Mouse (Mus musculus): ENCODE measurements around the gene H2al1k. TPM values are rescaled to one million over a fixed set of nuclear protein-coding genes. Genes with fewer than 3 reads are reported as not detected.
"Not testable (repeated sequence)": the region's sequence is repeated elsewhere in the genome, so short reads cannot be mapped to it uniquely, and the experiment has no call there.

The H2al1k gene
- total RNA-seq (2021), result not detected
- long read RNA-seq, experiment 1, result 0 reads
- long read RNA-seq, experiment 2, result 0 reads

DNA sequence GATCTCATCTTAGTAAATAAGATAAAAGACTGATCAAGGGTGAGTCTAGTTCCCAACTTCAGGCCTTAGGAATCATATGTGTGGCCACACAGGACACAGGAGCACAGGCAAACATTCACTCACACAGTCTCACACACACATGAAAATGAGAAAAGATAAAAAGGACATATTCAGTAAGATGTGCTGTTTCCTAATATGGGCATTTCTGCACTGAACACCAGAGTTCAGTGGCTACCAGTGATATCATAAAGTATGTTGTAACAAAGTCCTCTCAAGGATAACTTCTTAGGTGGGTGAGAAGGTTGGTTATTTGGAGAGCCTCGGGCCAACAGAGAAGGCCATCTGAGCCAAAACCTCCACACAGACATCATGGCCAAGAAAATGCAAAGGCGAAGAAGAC lies at the start of gene H2al1k:
Gene H2al1k, plus strand, starts transcription at position 301 of the 400 bp plus-strand sequence.
- DNase-seq (ENCODE audit: low spot score), result not testable (repeated sequence)

DNA sequence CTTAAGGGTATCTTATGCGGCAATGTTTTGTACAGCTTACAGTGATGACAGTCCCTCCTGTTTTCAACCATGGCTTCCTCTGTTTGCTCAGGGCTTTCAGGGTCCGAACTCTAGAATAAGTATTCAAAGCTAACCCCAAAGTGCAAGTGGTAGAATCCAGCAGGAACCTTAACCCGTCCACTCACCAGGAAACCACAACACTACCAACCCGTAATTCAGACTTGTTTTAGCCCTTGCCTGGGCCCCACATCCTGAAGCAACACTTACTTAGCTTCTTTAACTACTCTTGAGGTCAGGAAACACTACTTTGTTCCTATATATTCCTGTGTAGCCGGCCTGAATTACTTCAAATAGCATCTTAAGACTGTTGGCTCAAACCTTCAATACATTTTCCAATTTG lies 47.6 kb upstream of the H2al1k start:
- no peak for DNase-seq (ENCODE audit: low spot score)

DNA sequence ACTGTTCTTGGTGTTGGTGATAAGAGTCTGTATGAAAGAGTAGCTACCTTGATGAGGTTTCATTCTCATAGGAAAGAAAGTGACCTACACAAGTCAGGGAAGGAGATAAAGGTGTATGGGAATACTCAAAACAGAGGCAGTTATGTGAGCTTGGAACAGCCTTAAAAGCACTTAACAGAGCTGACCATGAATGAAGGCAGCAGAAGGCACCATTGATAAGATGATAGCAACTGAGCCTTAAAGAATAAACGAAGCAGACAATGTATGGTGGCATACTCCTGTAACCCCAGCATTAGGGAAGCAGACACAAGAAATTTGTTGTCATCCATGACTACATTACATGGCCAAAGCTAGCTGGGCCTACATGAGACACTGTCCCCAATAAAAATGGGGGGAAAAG lies 47.0 kb upstream of the H2al1k start:
- no peak for DNase-seq (ENCODE audit: low spot score)

- DNase-seq (ENCODE audit: low spot score), result not testable (repeated sequence)
Measured at GRCm38 (mm10) chrX:9316457-9316856, 34.0 kb upstream of the H2al1k start.

- not testable (repeated sequence) for DNase-seq (ENCODE audit: low spot score)
Measured at GRCm38 (mm10) chrX:9327954-9328353, 22.5 kb upstream of the H2al1k start.

- peak; percentile 12 for DNase-seq (ENCODE audit: low spot score)
Measured at GRCm38 (mm10) chrX:9332366-9332962, 18.0 kb upstream of the H2al1k start.

- DNase-seq (ENCODE audit: low spot score), result peak; percentile 16
Measured at GRCm38 (mm10) chrX:9333035-9333434, 17.4 kb upstream of the H2al1k start.

- not testable (repeated sequence) for DNase-seq (ENCODE audit: low spot score)
Measured at GRCm38 (mm10) chrX:9334996-9335395, 15.4 kb upstream of the H2al1k start.

GRCm38 (mm10) chrX:9374012-9374411 lies 23.6 kb downstream of the H2al1k start:
- not testable (repeated sequence) for DNase-seq (ENCODE audit: low spot score)

- not testable (repeated sequence) for DNase-seq (ENCODE audit: low spot score)
Measured at GRCm38 (mm10) chrX:9375927-9376326, 25.5 kb downstream of the H2al1k start.

Other genes with a start within 250 kb of the H2al1k start
- not detected for gene 4930402K13Rik, start 246.1 kb upstream of the H2al1k start, total RNA-seq (2021)
- under 1 TPM; 0.64 to 0.73 TPM for gene Lancl3, start 150.7 kb upstream of the H2al1k start, total RNA-seq (2021)
- gene Gm14862, start 93.7 kb upstream of the H2al1k start, total RNA-seq (2021), result not detected
- gene Xk, start 77.9 kb upstream of the H2al1k start, total RNA-seq (2021), result 1 to 10 TPM; 4.7 to 6.5 TPM
- gene H2al1m, start 66.9 kb upstream of the H2al1k start, total RNA-seq (2021), result under 1 TPM in 1 of 2 experiments, not detected in 1; 0.64 TPM
- gene Cybb, start 137.1 kb downstream of the H2al1k start, total RNA-seq (2021), result 1 to 10 TPM; 1.1 to 1.2 TPM
- not detected for gene H2al1o, start 221.8 kb downstream of the H2al1k start, total RNA-seq (2021)